Mouse (Mus musculus) forelimb bud, embryonic 11.5 days (tissue): ENCODE data around the gene Creb5.

Source experiments
- DNase-seq: peaks from one replicate; pipeline ENCODE4 v3.0.0-alpha.2; 2012; ENCODE audit warnings: low read depth, low spot score

Gene Creb5

DNA sequence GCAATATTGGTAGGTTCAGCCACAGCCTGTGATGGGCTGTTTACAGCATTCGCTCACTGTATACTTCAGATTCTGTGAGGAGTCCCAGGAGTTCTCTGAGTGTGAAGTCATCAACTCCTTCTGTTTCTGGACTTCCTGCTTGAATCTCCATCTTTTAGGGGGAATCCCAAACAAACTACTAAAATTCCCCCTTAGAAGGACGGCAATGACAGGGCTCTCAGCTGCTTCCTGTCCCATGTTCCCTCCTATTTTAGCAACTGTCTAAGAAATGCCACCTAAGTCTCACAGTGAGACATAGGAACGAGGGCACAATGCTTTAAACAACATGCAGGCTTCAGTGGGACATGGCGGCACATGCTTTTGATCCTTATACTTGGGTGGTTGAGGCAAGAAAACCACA, 204.3 kb downstream of the Creb5 start:
- DNase-seq, result no peak

DNA sequence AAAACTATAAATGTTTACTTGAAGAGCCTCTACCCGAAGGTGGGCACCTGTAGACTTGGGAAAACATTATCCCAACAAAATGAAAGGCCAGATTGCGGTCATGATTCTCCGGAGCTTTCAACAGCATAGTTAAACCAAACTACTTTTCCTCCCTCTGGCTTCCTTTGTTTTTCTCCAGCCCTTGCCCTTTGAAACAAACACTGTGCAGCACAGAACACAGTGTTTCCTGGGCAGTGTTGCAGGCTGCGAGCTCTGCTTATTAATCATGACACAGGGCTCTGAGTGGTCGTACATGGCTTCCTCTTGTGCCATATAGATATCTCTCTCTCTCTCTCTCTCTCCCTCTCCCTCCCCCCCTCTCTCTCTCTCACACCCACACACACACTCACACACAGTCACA, 206.8 kb downstream of the Creb5 start:
- DNase-seq, result no peak

DNA sequence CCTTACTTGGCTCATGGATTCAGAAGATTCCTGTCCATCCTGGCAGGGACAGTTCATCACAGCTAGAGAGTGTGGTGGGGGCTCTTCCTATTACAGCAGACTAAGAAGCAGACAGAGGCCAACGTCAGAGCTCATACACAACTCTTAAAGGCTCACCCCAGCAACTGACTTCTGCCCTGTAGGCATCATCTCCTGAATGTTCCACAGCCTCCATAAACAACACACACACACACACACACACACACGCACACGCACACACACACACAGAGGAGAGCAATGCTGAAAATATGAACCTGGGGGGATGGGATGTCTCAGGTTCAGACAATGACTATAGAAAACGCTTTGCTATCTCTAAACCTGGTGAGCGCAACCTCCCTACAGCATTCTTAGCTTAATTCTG, 208.6 kb downstream of the Creb5 start:
- DNase-seq, result no peak

DNA sequence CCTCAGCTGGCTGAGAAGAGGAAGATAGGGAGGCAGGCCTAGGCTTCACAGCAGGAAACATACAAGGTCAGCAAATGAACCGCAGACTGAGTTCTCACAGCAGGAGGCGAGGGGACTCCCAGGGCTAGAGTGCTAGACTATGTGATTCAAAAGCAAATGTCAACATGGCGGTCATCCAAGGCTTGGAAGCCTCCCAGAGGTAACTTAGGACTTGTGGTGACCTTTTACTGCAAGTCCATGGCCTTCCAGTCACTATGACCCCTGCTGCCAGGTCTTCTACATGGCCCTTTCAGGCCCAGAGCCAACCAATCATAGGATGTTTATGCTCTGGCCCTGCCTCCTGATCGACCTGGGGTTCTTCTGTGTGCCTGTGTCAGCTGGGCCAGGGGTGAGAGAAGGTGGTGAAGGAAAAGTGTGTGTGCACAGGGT, 209.3 kb downstream of the Creb5 start:
- no peak for DNase-seq

DNA sequence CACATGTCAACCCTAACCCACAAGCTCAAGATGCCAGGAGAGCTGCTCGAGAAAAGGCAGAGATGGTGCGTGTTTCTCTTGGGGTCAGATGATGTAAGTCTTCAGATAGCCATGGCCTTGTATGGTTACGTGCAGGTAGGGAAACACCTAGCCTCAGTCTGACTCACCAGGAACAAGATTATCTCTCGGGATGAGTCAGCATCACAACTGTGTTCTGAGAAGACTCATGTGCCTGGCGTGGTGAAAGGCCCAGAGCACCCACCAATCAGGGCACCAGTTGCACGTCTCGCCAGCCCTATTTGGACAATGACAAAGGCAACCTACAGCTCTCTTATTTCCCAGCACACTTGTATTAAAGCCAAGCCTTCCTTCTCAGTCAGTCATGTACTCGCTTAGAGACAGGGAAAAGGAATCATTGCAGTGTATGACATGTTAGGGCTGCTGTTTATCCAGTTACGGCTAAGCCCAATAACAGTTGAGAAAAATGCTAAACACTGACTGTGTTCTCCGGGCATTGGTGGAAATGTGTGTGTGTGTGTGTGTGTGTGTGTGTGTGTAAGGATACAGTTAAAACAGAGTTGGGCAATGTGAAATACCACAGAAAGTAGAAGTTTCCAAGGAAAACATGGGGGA, 210.9 kb downstream of the Creb5 start:
- DNase-seq, result no peak

DNA sequence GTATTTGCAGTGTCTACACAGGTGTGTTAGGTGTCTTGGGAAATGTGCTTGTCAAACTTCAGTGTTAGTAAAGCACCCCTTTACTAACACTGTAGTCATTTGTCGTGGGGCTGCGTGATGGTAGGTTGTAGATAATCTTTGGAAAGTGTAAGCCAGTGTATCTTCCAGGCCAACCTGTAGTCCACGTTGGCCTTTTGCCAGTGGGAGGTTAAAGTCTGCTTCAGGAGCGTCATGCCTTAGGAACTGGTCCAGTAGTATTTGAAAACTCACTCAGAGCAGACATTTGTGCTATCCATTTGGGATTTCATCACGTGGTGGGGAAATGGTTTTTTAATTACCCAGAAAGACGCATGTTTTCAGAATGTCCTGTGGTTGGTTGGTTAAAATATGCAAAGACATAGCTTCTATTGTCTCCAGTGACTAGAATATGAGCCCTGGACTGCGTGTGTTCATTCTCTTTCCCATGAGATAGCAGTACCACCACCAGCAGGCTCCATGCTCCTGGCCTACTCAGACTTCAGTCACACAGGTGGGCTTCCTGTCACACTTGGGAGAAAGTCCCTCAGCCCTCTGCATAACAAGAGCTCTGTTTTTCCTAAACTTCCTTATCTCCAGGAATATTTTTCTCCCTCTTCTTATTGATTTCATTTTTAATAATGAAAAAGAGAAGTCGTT, 212.7 kb downstream of the Creb5 start:
- no peak for DNase-seq

- no peak for DNase-seq
Observed at GRCm38 (mm10) chr6:53501236-53501635, 214.2 kb downstream of the Creb5 start.

GRCm38 (mm10) chr6:53506947-53507564, 220.0 kb downstream of the Creb5 start:
- no peak for DNase-seq

GRCm38 (mm10) chr6:53508847-53509494, 221.9 kb downstream of the Creb5 start:
- DNase-seq, result no peak

GRCm38 (mm10) chr6:53510005-53510404, 222.9 kb downstream of the Creb5 start:
- DNase-seq, result no peak

- DNase-seq, result no peak
Observed at GRCm38 (mm10) chr6:53512226-53512625, 225.2 kb downstream of the Creb5 start.

- no peak for DNase-seq
Observed at GRCm38 (mm10) chr6:53513380-53513779, 226.3 kb downstream of the Creb5 start.

- DNase-seq, result no peak
Observed at GRCm38 (mm10) chr6:53514862-53515261, 227.8 kb downstream of the Creb5 start.

DNA sequence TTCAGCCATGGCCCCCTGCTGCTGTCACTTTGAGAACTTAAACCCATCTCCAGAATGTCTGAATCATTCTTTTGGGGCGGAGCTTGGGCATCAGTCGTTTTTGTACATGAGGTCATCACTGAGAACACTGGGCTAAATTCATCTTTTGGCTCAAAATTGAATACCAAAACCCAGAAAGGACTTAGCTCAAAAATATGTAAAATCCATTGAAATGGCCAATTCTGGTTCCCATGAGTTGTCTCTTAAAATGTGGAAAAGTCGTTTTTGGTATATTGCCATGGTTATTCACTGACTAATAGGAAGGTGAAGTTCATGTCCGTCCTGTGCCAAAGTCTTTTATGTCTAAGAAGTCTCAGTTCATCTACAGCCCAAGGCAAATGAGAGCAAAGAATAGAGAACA, 228.5 kb downstream of the Creb5 start:
- no peak for DNase-seq

DNA sequence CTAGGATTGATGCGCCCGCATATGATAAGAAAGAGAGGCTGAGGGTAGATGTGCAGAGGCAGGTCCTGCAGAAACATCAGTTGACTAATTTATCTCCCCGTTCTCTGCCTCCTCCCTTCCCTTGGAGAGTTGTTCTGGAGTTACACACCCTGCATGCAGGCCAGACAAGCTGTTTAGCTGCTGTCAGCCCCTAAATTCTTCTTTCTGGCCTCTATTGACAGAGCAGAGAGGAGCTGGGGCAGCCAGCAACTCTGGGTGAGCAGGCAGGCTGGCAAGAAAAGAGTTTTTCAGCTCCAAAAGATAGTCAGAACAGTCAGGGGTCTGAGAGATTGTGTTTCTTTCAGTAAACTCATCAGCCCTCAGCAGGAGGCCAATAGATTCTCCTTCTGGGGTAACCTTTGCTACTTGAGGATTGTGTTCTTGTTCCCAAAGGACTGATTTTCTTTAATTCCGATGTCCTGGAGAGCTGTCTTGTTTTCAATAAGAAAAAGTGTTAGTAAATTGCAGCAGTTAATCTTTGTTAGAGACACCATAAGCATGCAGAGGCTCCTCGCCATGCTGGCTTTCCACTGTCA, 230.4 kb downstream of the Creb5 start:
- DNase-seq, result no peak

DNA sequence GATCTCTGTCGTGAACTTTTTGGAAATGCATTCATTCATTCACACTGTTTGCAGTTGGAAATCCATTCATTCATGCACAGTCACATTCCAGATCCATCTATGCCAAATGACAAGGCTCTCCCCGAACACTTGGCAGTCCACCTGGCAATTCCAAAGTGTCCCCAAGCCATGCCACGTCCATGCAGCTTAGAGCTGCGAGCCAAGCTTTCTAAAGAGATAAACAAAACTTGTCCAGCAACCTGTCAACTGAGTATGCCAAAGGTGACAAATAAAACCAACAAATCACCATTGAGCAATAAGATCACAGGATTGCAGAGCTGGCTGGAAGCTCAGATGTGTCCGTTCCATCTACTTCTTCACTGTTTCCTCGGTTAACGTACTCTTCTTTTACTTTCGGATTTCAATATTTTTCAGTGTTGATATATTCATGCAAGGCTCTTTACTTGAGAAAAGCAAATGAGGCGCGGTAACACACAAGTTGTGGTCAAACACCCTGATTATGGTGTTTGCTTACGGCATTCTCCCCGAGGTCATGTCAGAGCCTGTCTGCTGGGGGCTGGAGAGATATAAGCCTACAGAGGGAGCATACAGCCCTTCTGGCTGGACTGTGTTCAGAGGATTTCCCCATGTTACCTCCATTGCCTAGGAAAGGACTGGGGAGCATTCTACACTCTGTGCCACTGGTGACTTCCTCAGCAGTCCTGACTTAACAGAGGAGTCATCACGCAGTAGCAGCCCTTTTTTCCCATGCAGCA, 236.8 kb downstream of the Creb5 start:
- no peak for DNase-seq

- DNase-seq, result no peak
Observed at GRCm38 (mm10) chr6:53526460-53526859, 239.4 kb downstream of the Creb5 start.

DNA sequence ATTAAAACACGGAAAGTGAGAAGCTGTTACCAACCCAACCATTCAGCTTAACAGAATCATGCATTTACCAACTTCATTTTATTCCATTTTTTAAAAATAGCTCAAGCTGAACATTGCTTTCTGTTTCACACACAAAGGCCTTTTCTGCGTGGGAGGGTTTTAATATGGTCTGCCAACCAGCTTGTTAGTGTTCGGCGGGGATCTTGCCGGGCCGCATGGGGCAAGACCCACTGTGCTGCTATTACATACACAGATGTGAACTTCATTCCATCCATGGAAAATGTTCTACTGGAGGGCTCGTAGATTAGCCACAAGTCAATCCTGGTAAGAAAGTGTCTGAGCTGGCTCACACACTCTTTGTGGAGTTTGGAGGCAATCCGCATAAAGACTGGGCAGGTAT, 243.7 kb downstream of the Creb5 start:
- no peak for DNase-seq

DNA sequence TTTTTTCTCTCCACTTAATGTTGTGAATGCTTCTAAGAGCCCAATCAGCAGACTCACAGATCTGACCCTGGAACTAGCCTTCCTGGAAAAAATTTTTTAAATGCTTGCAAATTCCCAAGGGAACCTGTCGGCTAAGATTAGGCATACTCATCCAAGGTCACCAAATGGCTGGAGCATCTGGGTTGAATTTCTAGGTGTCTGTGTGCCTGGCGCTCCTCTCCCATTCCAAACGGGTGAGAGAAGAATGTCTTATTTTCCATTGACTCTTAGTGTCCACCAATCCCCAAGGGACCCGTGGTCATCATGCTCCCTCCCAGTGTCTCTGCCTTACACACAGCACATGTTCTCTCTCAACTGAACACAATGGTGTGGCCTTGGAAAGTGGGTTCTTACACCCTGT, 244.4 kb downstream of the Creb5 start:
- no peak for DNase-seq

DNA sequence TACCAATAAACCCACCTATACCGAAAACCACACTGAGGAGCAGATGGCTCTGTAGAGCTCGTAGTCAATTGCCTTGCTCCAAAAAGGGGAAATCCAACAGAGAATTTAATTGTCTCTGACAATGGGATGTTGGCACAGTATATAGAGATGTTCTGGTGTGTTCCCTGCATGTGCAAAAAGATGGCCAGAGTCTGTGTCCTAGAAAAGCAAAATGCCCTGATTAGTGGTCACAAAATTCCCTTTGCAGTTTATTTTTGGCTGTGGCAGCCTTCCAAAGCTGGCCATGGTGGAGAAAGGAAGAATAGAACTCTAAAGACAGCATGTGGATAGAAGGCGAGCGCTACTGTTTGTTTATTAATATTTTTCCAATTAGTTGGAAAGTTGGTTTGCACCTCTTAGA, 250.5 kb downstream of the Creb5 start:
- DNase-seq, result no peak

- no peak for DNase-seq
Observed at GRCm38 (mm10) chr6:53541798-53542197, 254.7 kb downstream of the Creb5 start.

DNA sequence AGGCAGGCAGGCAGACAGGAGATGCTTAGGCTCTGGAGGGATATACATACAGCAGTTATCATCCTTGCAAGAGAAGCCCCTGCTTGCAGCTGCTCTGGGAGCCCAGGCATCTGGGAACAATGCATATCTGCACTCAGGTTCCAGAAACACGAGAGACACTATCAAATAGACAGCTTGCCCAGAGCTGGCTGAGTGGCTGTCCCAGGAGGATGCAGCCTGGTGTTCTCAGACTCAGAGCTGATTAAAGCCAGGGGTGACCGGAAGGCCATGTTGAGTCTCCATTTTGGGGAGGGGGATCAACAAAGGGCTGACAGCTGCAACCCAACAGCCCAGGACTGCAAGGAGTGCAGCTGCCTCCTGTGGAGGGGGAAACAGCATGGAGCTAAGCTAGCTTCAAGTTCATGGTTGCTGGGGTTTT, 258.4 kb downstream of the Creb5 start:
- peak; percentile 39 for DNase-seq
